Mouse (Mus musculus) midbrain, embryonic 16.5 days (tissue): ENCODE results near the gene Zfp326. TPM values are rescaled to one million over a fixed set of nuclear protein-coding genes. Genes with fewer than 3 reads are reported as not detected.

Source experiments
- ATAC-seq: fragments of 200-750 bp; cut with Nextera tagmentation; 2 replicates; pipeline ENCODE4 v1.8.0; 2017; ENCODE audit warnings: moderate TSS enrichment
- H3K27ac ChIP-seq: fragments of 300-500 bp; sonication (generic); 2 replicates; pipeline ENCODE4 v1.5.1; 2014; ENCODE audit warnings: mild to moderate bottlenecking, low read length, mixed read lengths
- H3K27me3 ChIP-seq: fragments of 300-500 bp; sonication (generic); 2 replicates; pipeline ENCODE4 v1.6.1; 2014; ENCODE audit warnings: low read depth, low read length, mixed read lengths; ENCODE audit not compliant: control insufficient read depth, insufficient read depth
- H3K36me3 ChIP-seq: fragments of 300-500 bp; sonication (generic); 2 replicates; pipeline ENCODE4 v1.6.1; 2014; ENCODE audit warnings: mild to moderate bottlenecking, low read length, moderate library complexity, mixed read lengths; ENCODE audit not compliant: control insufficient read depth, insufficient read depth
- H3K4me1 ChIP-seq: fragments of 300-500 bp; sonication (generic); 2 replicates; pipeline ENCODE4 v1.6.1; 2014; ENCODE audit warnings: mild to moderate bottlenecking, low read length, mixed read lengths; ENCODE audit not compliant: control insufficient read depth, insufficient read depth
- H3K4me2 ChIP-seq: fragments of 300-500 bp; sonication (generic); 2 replicates; pipeline ENCODE4 v1.6.1; 2014; ENCODE audit warnings: mild to moderate bottlenecking, low read length, mixed read lengths
- H3K4me3 ChIP-seq: fragments of 300-500 bp; sonication (generic); 2 replicates; pipeline ENCODE4 v1.5.1; 2014; ENCODE audit warnings: low read depth, mild to moderate bottlenecking, low read length, moderate library complexity, mixed read lengths
- H3K9ac ChIP-seq: fragments of 300-500 bp; sonication (generic); 2 replicates; pipeline ENCODE4 v1.6.1; 2014; ENCODE audit warnings: low read depth, low read length, mixed read lengths
- H3K9me3 ChIP-seq: fragments of 300-500 bp; sonication (generic); replicated peaks from 2 replicates; pipeline ENCODE4 v1.6.1; 2014; ENCODE audit warnings: mild to moderate bottlenecking, low read length, mixed read lengths; ENCODE audit not compliant: control insufficient read depth, poor library complexity, severe bottlenecking
- WGBS: fragments of 180-500 bp; shearing (Covaris S2); extraction: QIAGEN DNeasy Blood & Tissue Kit; methylation state at CpG from one replicate; pipeline ENCODE4 v1.1.7; 2014; 5-methylcytosine and 5-hydroxymethylcytosine counted together
- polyA plus RNA-seq: library from polyadenylated mRNA; unstranded; fragments of >200 nt; fragmentation: Nextera tagmentation; extraction: Ambion mirVana; gene quantifications from 2 replicates; pipeline ENCODE4 v1.2.1, GENCODE M21; 2015

Zfp326 gene
- 40.6 and 51.2 TPM in 2 replicates for polyA plus RNA-seq

- peaks cover 27% of the 10 kb centered on the region for H3K4me1 ChIP-seq
- H3K4me2 ChIP-seq, result peak within 1 kb of the TSS; percentile 88
- H3K36me3 ChIP-seq, result no peaks in the 10 kb centered on the region
- ATAC-seq, result peak; percentile 94
- peak within 1 kb of the TSS; percentile 88 for H3K27ac ChIP-seq
- WGBS, result under 1% methylated on average over 61 of the region's 83 CpGs
- no peaks in the 10 kb centered on the region for H3K9me3 ChIP-seq
- peak within 1 kb of the TSS; percentile 85 for H3K9ac ChIP-seq
- peak within 1 kb of the TSS; percentile 79 for H3K4me3 ChIP-seq
- H3K27me3 ChIP-seq, result no peaks in the 10 kb centered on the region
These were observed at the start of gene Zfp326 for GRCm38 (mm10) chr5:105876068-105876924. Zfp326 (plus strand) TSS chr5:105876565.

- Histone ChIP-seq H3K4me2 (no peak overlapping the region), H3K9ac (no peak overlapping the region), H3K4me3 (no peak overlapping the region), H3K27me3 (no peaks in the 10 kb centered on the region), H3K36me3 (no peaks in the 10 kb centered on the region), H3K4me1 (peaks cover 7% of the 10 kb centered on the region), H3K27ac (no peak overlapping the region), H3K9me3 (no peaks in the 10 kb centered on the region)
- 71% methylated on average over 5 of the region's 5 CpGs for WGBS
- no peak for ATAC-seq
These were observed 49.4 kb upstream of the Zfp326 start for GRCm38 (mm10) chr5:105826916-105827510.

GRCm38 (mm10) chr5:105828050-105828449 lies 48.3 kb upstream of the Zfp326 start:
- no peaks in the 10 kb centered on the region for H3K9me3 ChIP-seq
- no peak overlapping the region for H3K9ac ChIP-seq
- H3K4me1 ChIP-seq, result peaks cover 2% of the 10 kb centered on the region
- 95% methylated on average over 3 of the region's 3 CpGs for whole genome bisulfite sequencing
- no peak overlapping the region for H3K27ac ChIP-seq
- H3K27me3 ChIP-seq, result no peaks in the 10 kb centered on the region
- no peaks in the 10 kb centered on the region for H3K36me3 ChIP-seq
- no peak for ATAC-seq
- H3K4me2 ChIP-seq, result no peak overlapping the region
- no peak overlapping the region for H3K4me3 ChIP-seq

GRCm38 (mm10) chr5:105829008-105829586 lies 47.3 kb upstream of the Zfp326 start:
- Histone ChIP-seq H3K27me3 (no peaks in the 10 kb centered on the region), H3K9me3 (no peaks in the 10 kb centered on the region), H3K9ac (no peak overlapping the region), H3K4me1 (no peaks in the 10 kb centered on the region), H3K27ac (no peak overlapping the region), H3K4me2 (no peak overlapping the region), H3K36me3 (no peaks in the 10 kb centered on the region), H3K4me3 (no peak overlapping the region)
- WGBS, result 53% methylated on average over 7 of the region's 7 CpGs
- no peak for ATAC-seq

GRCm38 (mm10) chr5:105832140-105832539 lies 44.2 kb upstream of the Zfp326 start:
- Histone ChIP-seq H3K27ac (no peak overlapping the region), H3K9ac (no peak overlapping the region), H3K36me3 (no peaks in the 10 kb centered on the region), H3K4me2 (no peak overlapping the region), H3K27me3 (no peaks in the 10 kb centered on the region), H3K9me3 (no peaks in the 10 kb centered on the region), H3K4me1 (no peaks in the 10 kb centered on the region), H3K4me3 (no peak overlapping the region)
- 82% methylated on average over 7 of the region's 7 CpGs for WGBS
- no peak for ATAC-seq

- no peak overlapping the region for H3K4me3 ChIP-seq
- H3K9ac ChIP-seq, result no peak overlapping the region
- H3K4me2 ChIP-seq, result no peak overlapping the region
- no peak overlapping the region for H3K27ac ChIP-seq
- WGBS, result 65% methylated on average over 3 of the region's 3 CpGs
- H3K36me3 ChIP-seq, result no peaks in the 10 kb centered on the region
- no peak for ATAC-seq
- no peaks in the 10 kb centered on the region for H3K9me3 ChIP-seq
- no peaks in the 10 kb centered on the region for H3K4me1 ChIP-seq
- H3K27me3 ChIP-seq, result no peaks in the 10 kb centered on the region
These were observed 42.4 kb upstream of the Zfp326 start for GRCm38 (mm10) chr5:105833923-105834322.

- Histone ChIP-seq H3K4me2 (no peak overlapping the region), H3K27ac (no peak overlapping the region), H3K27me3 (no peaks in the 10 kb centered on the region), H3K4me1 (no peaks in the 10 kb centered on the region), H3K9me3 (no peaks in the 10 kb centered on the region), H3K9ac (no peak overlapping the region), H3K4me3 (no peak overlapping the region), H3K36me3 (no peaks in the 10 kb centered on the region)
- WGBS, result 83% methylated on average over 9 of the region's 9 CpGs
- ATAC-seq, result no peak
These were observed 40.4 kb upstream of the Zfp326 start for GRCm38 (mm10) chr5:105836006-105836405.

GRCm38 (mm10) chr5:105839740-105840310 lies 36.5 kb upstream of the Zfp326 start:
- Histone ChIP-seq H3K4me3 (no peak overlapping the region), H3K9me3 (no peaks in the 10 kb centered on the region), H3K27me3 (no peaks in the 10 kb centered on the region), H3K4me2 (no peak overlapping the region), H3K9ac (no peak overlapping the region), H3K4me1 (no peaks in the 10 kb centered on the region), H3K36me3 (no peaks in the 10 kb centered on the region), H3K27ac (no peak overlapping the region)
- WGBS, result 77% methylated on average over 13 of the region's 13 CpGs
- ATAC-seq, result no peak
